Mouse (Mus musculus) liver, embryonic 14.5 days (tissue): ENCODE data around the gene Sfmbt2. TPM values are rescaled to one million over a fixed set of nuclear protein-coding genes. Genes with fewer than 3 reads are reported as not detected.

Experiments
- ATAC-seq: fragments of 200-750 bp; cut with Nextera tagmentation; 2 replicates; pipeline ENCODE4 v1.8.0; 2017; ENCODE audit warnings: moderate number of reproducible peaks, mild to moderate bottlenecking, moderate library complexity; ENCODE audit not compliant: insufficient read depth
- DNase-seq, 3 experiments: peaks; one replicate each; pipeline ENCODE4 v3.0.0-alpha.2; 2012 to 2013; ENCODE audit warnings: low read depth in 3 of 3, low spot score in 3 of 3
- H3K27ac ChIP-seq: fragments of 300-500 bp; sonication (generic); 2 replicates; pipeline ENCODE4 v1.5.1; 2014; ENCODE audit warnings: moderate library complexity, mild to moderate bottlenecking, control low read depth, inconsistent platforms
- H3K27me3 ChIP-seq: fragments of 300-500 bp; sonication (generic); 2 replicates; pipeline ENCODE4 v1.6.1; 2014; ENCODE audit warnings: mild to moderate bottlenecking, low read length, moderate library complexity; ENCODE audit not compliant: control insufficient read depth, insufficient read depth
- H3K36me3 ChIP-seq: fragments of 300-500 bp; sonication (generic); replicated peaks from 2 replicates; pipeline ENCODE4 v1.6.1; 2014; ENCODE audit warnings: low read depth; ENCODE audit not compliant: control insufficient read depth, insufficient read depth
- H3K4me1 ChIP-seq, 2 experiments: fragments of 200-500 bp in 1 of 2; fragments of 300-500 bp in 1 of 2; sonication (generic) in 1 of 2; replicated peaks; 2 replicates each; pipeline ENCODE4 v1.6.1; 2012 to 2014; ENCODE audit warnings: antibody characterized with exemption in 1 of 2, inconsistent platforms in 1 of 2, low read length in 1 of 2; ENCODE audit not compliant: control insufficient read depth in 2 of 2, insufficient read depth in 2 of 2
- H3K4me2 ChIP-seq: fragments of 300-500 bp; sonication (generic); 2 replicates; pipeline ENCODE4 v1.6.1; 2014; ENCODE audit warnings: low read depth, mild to moderate bottlenecking, control low read depth, moderate library complexity
- H3K4me3 ChIP-seq, 2 experiments: fragments of 200-500 bp in 1 of 2; fragments of 300-500 bp in 1 of 2; sonication (generic) in 1 of 2; 2 replicates each; pipeline ENCODE4 v1.5.1; 2012 to 2014; ENCODE audit warnings: low read depth in 2 of 2, low read length in 2 of 2, mild to moderate bottlenecking in 2 of 2, control low read depth in 1 of 2, inconsistent platforms in 1 of 2, moderate library complexity in 1 of 2; ENCODE audit not compliant: insufficient read depth in 1 of 2
- H3K9ac ChIP-seq: fragments of 300-500 bp; sonication (generic); replicated peaks from 2 replicates; pipeline ENCODE4 v1.6.1; 2014; ENCODE audit warnings: mild to moderate bottlenecking, control low read depth, moderate library complexity
- H3K9me3 ChIP-seq: fragments of 300-500 bp; sonication (generic); 2 replicates; pipeline ENCODE4 v1.6.1; 2016; ENCODE audit warnings: low read length, mixed read lengths; ENCODE audit not compliant: control insufficient read depth
- CTCF ChIP-seq: IDR thresholded peaks from 2 replicates; pipeline ENCODE4 v1.5.1; 2016; ENCODE audit warnings: antibody characterized with exemption, low read depth, control low read depth
- EP300 ChIP-seq: IDR thresholded peaks from 2 replicates; pipeline ENCODE4 v1.6.1; 2016; ENCODE audit warnings: antibody characterized with exemption, low read depth
- WGBS: fragments of 180-500 bp; shearing (Covaris S2); extraction: QIAGEN DNeasy Blood & Tissue Kit; methylation state at CpG from one replicate; pipeline ENCODE4 v1.1.7; 2014; ENCODE audit not compliant: insufficient replicate concordance; 5-methylcytosine and 5-hydroxymethylcytosine counted together
- polyA plus RNA-seq, 2 experiments: library from polyadenylated mRNA; depleted of rRNA in 1 of 2; stranded (reverse) in 1 of 2; unstranded in 1 of 2; fragments of >200 nt; fragmentation: Nextera tagmentation in 1 of 2; extraction: Ambion mirVana in 1 of 2; gene quantifications; 2 replicates each; pipeline versions ENCODE4 v1.2.1 to v1.2.3; 2012 to 2014

Sfmbt2 gene
- polyA plus RNA-seq, 2 experiments = 0.17 to 0.37 TPM

GRCm38 (mm10) chr2:10347193-10347592 is 23.1 kb upstream of the Sfmbt2 start:
- H3K4me3 ChIP-seq = no peak overlapping the region
- H3K4me2 ChIP-seq = no peak overlapping the region
- DNase-seq (no peak), ATAC-seq (no peak)
- no peaks in the 10 kb centered on the region for H3K9me3 ChIP-seq
- H3K27me3 ChIP-seq = no peaks in the 10 kb centered on the region
- WGBS = 72% methylated on average over 4 of the region's 4 CpGs
- no peak overlapping the region for H3K9ac ChIP-seq
- no peak overlapping the region for H3K27ac ChIP-seq
- H3K36me3 ChIP-seq = no peaks in the 10 kb centered on the region
- no peaks in the 10 kb centered on the region for H3K4me1 ChIP-seq
- TF ChIP-seq EP300 (no peak), CTCF (no peak)

DNA sequence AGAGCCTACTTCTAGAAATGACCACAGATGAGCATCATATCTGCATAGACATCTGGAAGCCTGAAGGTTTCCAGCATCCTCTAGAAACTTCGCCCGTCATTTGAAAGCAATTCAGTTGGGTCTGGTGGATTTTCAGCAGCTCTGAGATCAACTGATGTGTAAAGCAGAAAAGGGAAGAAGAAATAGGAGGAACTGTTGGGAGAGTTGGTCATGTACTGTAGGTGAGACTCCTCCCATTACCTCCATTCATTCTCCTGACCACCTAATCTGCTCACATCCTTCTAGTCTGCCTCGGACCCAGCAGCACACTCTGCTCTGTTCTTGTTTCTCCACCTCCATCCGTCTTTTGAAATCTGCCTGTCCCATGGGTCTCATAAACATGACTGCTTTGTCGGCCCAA is 22.3 kb upstream of the Sfmbt2 start:
- no peak overlapping the region for H3K27ac ChIP-seq
- H3K9ac ChIP-seq = no peak overlapping the region
- no peak overlapping the region for H3K4me3 ChIP-seq
- WGBS = 31% methylated on average over 5 of the region's 5 CpGs
- no peaks in the 10 kb centered on the region for H3K4me1 ChIP-seq
- no peak overlapping the region for H3K4me2 ChIP-seq
- DNase-seq (no peak), ATAC-seq (no peak)
- TF ChIP-seq CTCF = no peak
- no peak for TF ChIP-seq EP300
- no peaks in the 10 kb centered on the region for H3K9me3 ChIP-seq
- no peaks in the 10 kb centered on the region for H3K36me3 ChIP-seq
- no peaks in the 10 kb centered on the region for H3K27me3 ChIP-seq

DNA sequence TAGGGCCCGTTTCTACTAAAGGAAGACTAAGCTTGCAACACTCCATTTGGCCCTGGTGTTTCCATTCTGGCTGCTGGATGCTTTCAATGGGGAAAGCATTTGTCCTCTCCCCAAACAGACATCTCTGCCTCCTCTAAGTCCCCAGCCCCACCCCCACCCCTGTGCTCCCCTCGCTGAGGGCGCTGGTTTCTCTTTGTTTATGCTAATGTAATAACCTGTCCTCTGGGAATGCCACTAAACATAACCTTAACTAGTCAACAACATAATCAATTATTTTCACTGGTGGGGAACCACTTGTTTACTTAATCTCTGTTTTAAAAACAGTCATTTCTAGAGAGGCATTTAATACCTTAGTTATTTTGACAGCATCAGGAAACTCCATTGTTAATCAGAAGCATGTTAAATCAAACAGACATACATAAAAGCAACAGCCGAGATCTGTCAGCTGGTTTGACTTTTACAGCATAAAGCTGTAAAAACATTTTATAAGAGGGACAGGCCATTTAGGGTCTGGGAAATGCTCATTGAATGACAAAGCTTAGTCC is 20.0 kb upstream of the Sfmbt2 start:
- Histone ChIP-seq H3K4me2 (no peak overlapping the region), H3K27me3 (no peaks in the 10 kb centered on the region), H3K4me3 (no peak overlapping the region), H3K4me1 (no peaks in the 10 kb centered on the region), H3K9me3 (no peaks in the 10 kb centered on the region), H3K36me3 (no peaks in the 10 kb centered on the region), H3K9ac (no peak overlapping the region), H3K27ac (no peak overlapping the region)
- WGBS = 26% methylated on average over 4 of the region's 4 CpGs
- DNase-seq (no peak), ATAC-seq (no peak)
- TF ChIP-seq CTCF = no peak
- TF ChIP-seq EP300 = no peak

GRCm38 (mm10) chr2:10351125-10351524 is 19.2 kb upstream of the Sfmbt2 start:
- no peaks in the 10 kb centered on the region for H3K9me3 ChIP-seq
- DNase-seq (no peak), ATAC-seq (no peak)
- no peak overlapping the region for H3K9ac ChIP-seq
- no peaks in the 10 kb centered on the region for H3K36me3 ChIP-seq
- TF ChIP-seq EP300 (no peak), CTCF (no peak)
- H3K4me2 ChIP-seq = no peak overlapping the region
- no peak overlapping the region for H3K4me3 ChIP-seq
- H3K4me1 ChIP-seq = no peaks in the 10 kb centered on the region
- no peaks in the 10 kb centered on the region for H3K27me3 ChIP-seq
- 43% methylated on average over 1 of the region's 1 CpGs for whole genome bisulfite sequencing
- H3K27ac ChIP-seq = no peak overlapping the region

DNA sequence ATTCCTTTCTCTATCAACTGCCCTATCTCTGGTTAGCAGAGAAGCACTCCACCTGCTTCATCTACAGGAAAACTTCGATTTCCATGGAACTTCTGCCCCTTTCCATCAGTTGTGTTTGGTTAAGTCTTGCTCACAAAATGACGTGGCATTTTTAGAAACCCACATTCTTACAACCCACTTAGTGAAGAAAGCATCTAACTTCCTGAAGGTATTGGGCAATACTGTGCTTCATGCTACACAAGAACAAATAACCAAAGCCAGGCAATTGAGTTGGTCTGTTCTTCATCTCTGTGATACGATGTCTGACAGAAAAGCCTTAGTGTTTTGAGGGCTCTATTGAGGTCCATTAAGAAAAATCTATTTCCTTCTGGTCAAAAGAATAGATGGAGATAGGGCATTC is 17.4 kb upstream of the Sfmbt2 start:
- ATAC-seq (no peak), DNase-seq (no peak)
- H3K36me3 ChIP-seq = no peaks in the 10 kb centered on the region
- no peaks in the 10 kb centered on the region for H3K4me1 ChIP-seq
- no peaks in the 10 kb centered on the region for H3K27me3 ChIP-seq
- 23% methylated on average over 3 of the region's 3 CpGs for WGBS
- H3K4me3 ChIP-seq = no peak overlapping the region
- no peak overlapping the region for H3K9ac ChIP-seq
- TF ChIP-seq EP300 (no peak), CTCF (no peak)
- H3K9me3 ChIP-seq = no peaks in the 10 kb centered on the region
- no peak overlapping the region for H3K4me2 ChIP-seq
- H3K27ac ChIP-seq = no peak overlapping the region
